Mouse (Mus musculus): ENCODE measurements around the gene Sh2d3c.

GRCm38 (mm10) chr2:32798251-32798962, 77.6 kb downstream of the Sh2d3c start:
- TF ChIP-seq POLR2A (IDR thresholded peaks at IDR 0.05; ENCODE audit: insufficient read length, low read depth) (no peak), E2F4 (IDR thresholded peaks at IDR 0.05; ENCODE audit: insufficient read depth) (no peak)

All from myocyte (in vitro differentiated cells).